Mouse (Mus musculus): ENCODE measurements around the gene Tspan3. TPM values are rescaled to one million over a fixed set of nuclear protein-coding genes. Genes with fewer than 3 reads are reported as not detected.

The Tspan3 gene
- 20.7 TPM for polyA plus RNA-seq (2015; fragmentation: Illumina TruSeq; extraction: RNeasy Lipid Tissue Mini Kit (QIAGEN cat#74804); ENCODE audit: insufficient read depth, low read depth, low replicate concordance)

DNA sequence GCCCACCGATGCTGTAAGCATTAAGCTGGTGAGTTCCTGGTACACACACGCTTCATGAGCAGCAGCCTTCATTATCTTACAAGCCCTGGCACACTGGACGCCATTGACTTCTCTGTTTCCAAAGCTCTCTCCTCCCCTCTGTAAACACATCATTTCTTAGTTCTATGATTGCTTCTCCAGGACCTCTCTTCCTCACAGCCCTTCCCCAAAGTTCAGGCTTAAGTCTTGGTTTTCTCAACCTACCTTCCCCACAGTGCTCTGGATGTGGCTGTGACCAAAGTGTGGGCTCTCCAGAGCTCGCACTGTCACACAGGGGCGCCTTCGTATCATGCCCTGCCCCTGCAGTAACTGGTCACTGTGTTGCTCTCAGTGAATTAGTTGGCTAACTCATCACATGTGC, at the start of gene Tspan3:
TSS of gene Tspan3 (minus strand) at position 101 of the 400 bp plus-strand sequence.

DNA sequence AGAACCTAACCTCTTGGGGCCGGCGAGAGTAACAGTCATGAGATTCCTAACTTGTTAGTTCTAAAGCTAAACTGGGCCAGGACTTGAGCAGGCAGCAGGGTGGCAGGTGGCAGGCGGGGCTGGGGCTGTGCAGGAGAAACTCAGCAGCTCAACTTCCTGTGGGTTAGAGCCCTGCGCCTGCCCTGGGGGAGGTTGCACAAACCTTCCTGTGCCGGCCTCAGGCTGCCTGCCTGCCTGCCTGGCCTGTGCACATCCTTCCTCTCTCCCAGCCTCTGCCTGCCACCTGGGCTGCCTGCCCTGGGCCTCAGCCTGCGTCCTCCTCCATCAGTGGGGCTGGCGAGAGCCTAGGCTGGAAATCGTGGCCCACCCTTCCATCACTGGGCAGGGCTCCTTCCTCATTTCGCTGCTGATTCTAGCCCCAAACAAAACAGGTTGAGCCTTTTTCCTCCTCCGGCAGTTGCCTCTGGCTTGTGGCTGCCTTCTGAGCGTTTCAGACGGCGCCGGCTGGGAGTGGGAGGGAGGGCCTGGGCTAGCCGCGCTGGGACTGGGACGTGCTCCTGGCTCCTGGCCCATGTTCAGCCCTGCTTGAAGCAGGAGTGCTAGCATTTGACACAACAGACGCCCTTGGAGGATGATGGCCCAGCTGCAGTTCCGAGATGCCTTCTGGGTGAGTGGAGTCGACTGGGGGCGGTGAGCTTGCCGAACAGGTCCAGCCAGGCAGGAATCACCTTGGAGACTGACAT, 75.3 kb downstream of the Tspan3 start, which contains the start of gene Pstpip1:
TSS of gene Pstpip1 (plus strand) at position 185 of the 743 bp plus-strand sequence.

Other genes with a start within 250 kb of the Tspan3 start
- gene Scaper, start 227.4 kb downstream of the Tspan3 start, polyA plus RNA-seq (2015; fragmentation: Illumina TruSeq; extraction: RNeasy Lipid Tissue Mini Kit (QIAGEN cat#74804); ENCODE audit: insufficient read depth, low read depth, low replicate concordance): 3.1 TPM
- not detected for gene 4930563M21Rik, start 154.9 kb downstream of the Tspan3 start, polyA plus RNA-seq (2015; fragmentation: Illumina TruSeq; extraction: RNeasy Lipid Tissue Mini Kit (QIAGEN cat#74804); ENCODE audit: insufficient read depth, low read depth, low replicate concordance)
- gene Rcn2, start 123.6 kb downstream of the Tspan3 start, polyA plus RNA-seq (2015; fragmentation: Illumina TruSeq; extraction: RNeasy Lipid Tissue Mini Kit (QIAGEN cat#74804); ENCODE audit: insufficient read depth, low read depth, low replicate concordance): 7.8 TPM
- 1.3 TPM for gene Pstpip1, start 75.5 kb downstream of the Tspan3 start, polyA plus RNA-seq (2015; fragmentation: Illumina TruSeq; extraction: RNeasy Lipid Tissue Mini Kit (QIAGEN cat#74804); ENCODE audit: insufficient read depth, low read depth, low replicate concordance)

Measured in pancreas, adult 10 weeks (tissue).